Mouse (Mus musculus): ENCODE measurements around the gene Ptch2.

- TF ChIP-seq CTCF (conservative IDR thresholded peaks at IDR 0.05; ENCODE audit: insufficient read depth, insufficient read length, low read depth, low read length) (no peak), POLR2A (IDR thresholded peaks at IDR 0.05; ENCODE audit: low read depth, low read length) (no peak)
Observed at GRCm38 (mm10) chr4:117150212-117150733, 54.4 kb downstream of the Ptch2 start.

Measured in kidney, adult 2 months (tissue).